Mouse (Mus musculus): Measurements from ENCODE around the gene Ypel2.

DNA sequence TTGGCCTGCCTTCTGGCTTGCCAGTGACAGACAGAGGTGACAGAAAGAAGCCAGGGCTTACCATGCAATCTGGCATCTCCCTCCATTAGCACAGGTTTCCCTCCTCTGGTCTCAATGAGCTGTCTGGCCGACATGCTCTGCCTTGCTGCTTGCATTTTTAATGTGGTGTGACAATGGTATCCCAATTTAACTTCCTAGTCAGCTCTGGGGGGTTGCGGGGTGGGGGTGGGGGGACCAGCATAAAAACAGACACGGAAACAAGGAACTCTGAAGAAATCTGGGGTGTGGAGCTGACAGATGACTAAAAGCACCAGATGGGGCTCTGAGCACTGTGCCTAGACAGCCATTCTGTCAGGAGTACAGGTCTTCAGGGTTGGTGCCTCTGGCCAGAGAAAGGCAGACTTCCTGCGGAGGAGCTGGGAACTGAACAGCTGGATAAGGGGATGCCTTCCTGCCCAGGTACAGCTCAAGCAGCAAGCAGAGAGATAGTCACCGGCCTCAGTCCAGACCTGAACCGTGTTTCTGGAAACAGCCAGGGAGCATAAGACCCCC, 46.8 kb downstream of the Ypel2 start:
- no peak for TF ChIP-seq POLR2A (IDR thresholded peaks at IDR 0.05; ENCODE audit: borderline replicate concordance, control insufficient read depth, low read depth, low read length)
- TF ChIP-seq CTCF (IDR thresholded peaks at IDR 0.05; ENCODE audit: control insufficient read depth, insufficient read depth, low read length), result no peak
